In the genomic region with DNA sequence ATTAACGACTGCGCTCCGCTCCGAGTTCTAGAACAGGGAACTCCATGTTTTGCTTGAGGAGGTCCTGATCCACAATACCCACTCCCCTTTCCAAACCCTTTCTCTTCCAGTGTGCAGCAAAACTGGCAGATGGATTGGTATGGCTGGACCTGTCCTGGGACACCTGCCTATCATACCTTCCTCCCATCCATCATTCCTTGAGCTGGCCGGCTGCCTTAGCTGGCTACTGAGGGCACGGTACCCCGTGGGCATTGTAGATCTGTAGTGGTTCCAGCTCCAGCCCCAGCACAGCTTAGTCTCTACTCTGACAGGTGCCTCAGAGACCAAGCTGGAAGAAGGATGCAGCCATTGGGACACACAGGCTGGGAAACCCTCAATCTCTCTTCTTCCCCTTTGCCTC, we compare ENCODE assay signal across 10 mouse cellular contexts. TPM values are rescaled to one million over a fixed set of nuclear protein-coding genes. Genes with fewer than 3 reads are reported as not detected.
DNase-seq lines count a peak whose midpoint lies in the region; ATAC-seq and TF ChIP-seq lines count a peak whose summit lies in the region.
"Had no signal": no experiment of that assay in that cellular context is flagged by ENCODE, and none has a peak within 500 bp of the region (broad histone marks: within the 10 kb centered on the region; RNA-seq: fewer than 3 reads in every experiment).

No protein-coding gene starts in this region.

- peaks cover 28% of the 10 kb centered on the region for H3K4me1 ChIP-seq in heart, postnatal 0 days (ENCODE audit: control insufficient read depth, insufficient read depth)
- peaks cover 38% of the 10 kb centered on the region for H3K4me1 ChIP-seq in embryonic facial prominence, embryonic 12.5 days
- H3K4me1 ChIP-seq in hindbrain, embryonic 16.5 days (ENCODE audit: control insufficient read depth, insufficient read depth, low read depth, low read length) = peaks cover 18% of the 10 kb centered on the region
- peaks cover 30% of the 10 kb centered on the region for H3K4me1 ChIP-seq in midbrain, embryonic 16.5 days (ENCODE audit: control insufficient read depth, insufficient read depth, low read length)

- H3K27me3 ChIP-seq in heart, postnatal 0 days (ENCODE audit: control insufficient read depth, insufficient read depth, low read length) = no peaks in the 10 kb centered on the region; the same call in 1 of the 2 replicates
- H3K27me3 ChIP-seq in embryonic facial prominence, embryonic 12.5 days = peaks cover 20% of the 10 kb centered on the region
- H3K27me3 ChIP-seq in hindbrain, embryonic 16.5 days (replicated peaks; ENCODE audit: control insufficient read depth, insufficient read depth, low read length) = no peaks in the 10 kb centered on the region
- peaks cover 3% of the 10 kb centered on the region; the same call in 1 of the 2 replicates for H3K27me3 ChIP-seq in midbrain, embryonic 16.5 days (ENCODE audit: control insufficient read depth, insufficient read depth, low read depth, low read length)

- intact Hi-C loops in gastrocnemius, postnatal 14 days (cut with DNase I; ENCODE audit: low total_unique reads) = no loop called here

- H3K36me3 ChIP-seq in heart, postnatal 0 days (replicated peaks; ENCODE audit: control insufficient read depth, insufficient read depth, low read length) = peaks cover 17% of the 10 kb centered on the region; the same call in 1 of the 2 replicates
- H3K36me3 ChIP-seq in embryonic facial prominence, embryonic 12.5 days = peaks cover 21% of the 10 kb centered on the region
- no peaks in the 10 kb centered on the region for H3K36me3 ChIP-seq in hindbrain, embryonic 16.5 days (ENCODE audit: control insufficient read depth, insufficient read depth, low read length)
- 0 out of 2 replicates have a peak, but pooled peaks cover 2% of the 10 kb centered on the region for H3K36me3 ChIP-seq in midbrain, embryonic 16.5 days (ENCODE audit: control insufficient read depth, insufficient read depth, low read length)

- peak overlapping the region; percentile 60; the same call in 1 of the 2 replicates for H3K4me3 ChIP-seq in heart, postnatal 0 days (ENCODE audit: low read depth, low read length)
- H3K4me3 ChIP-seq in embryonic facial prominence, embryonic 12.5 days = peak overlapping the region; percentile 66
- peak overlapping the region; percentile 51 for H3K4me3 ChIP-seq in hindbrain, embryonic 16.5 days (ENCODE audit: low read length)
- H3K4me3 ChIP-seq in midbrain, embryonic 16.5 days (ENCODE audit: low read depth, low read length) = peak overlapping the region; percentile 43

- WGBS in heart, postnatal 0 days = 47% methylated on average over 7 of the region's 7 CpGs
- WGBS in embryonic facial prominence, embryonic 12.5 days = 19% methylated on average over 7 of the region's 7 CpGs
- WGBS in hindbrain, embryonic 16.5 days = 27% methylated on average over 7 of the region's 7 CpGs
- 19% methylated on average over 7 of the region's 7 CpGs for WGBS in midbrain, embryonic 16.5 days

- no peak for ATAC-seq in heart, postnatal 0 days (ENCODE audit: insufficient read depth, low read depth)
- ATAC-seq in embryonic facial prominence, embryonic 12.5 days (ENCODE audit: insufficient number of reproducible peaks, insufficient read depth, low FRiP score, low TSS enrichment) = no peak
- no peak for ATAC-seq in hindbrain, embryonic 16.5 days
- no peak for ATAC-seq in midbrain, embryonic 16.5 days

- peak overlapping the region; percentile 98; the same call in 1 of the 2 replicates for H3K4me2 ChIP-seq in heart, postnatal 0 days (ENCODE audit: low read depth, low read length)
- H3K4me2 ChIP-seq in embryonic facial prominence, embryonic 12.5 days (replicated peaks) = peak overlapping the region; percentile 83
- peak overlapping the region; percentile 95 for H3K4me2 ChIP-seq in hindbrain, embryonic 16.5 days (ENCODE audit: low read length)
- H3K4me2 ChIP-seq in midbrain, embryonic 16.5 days (ENCODE audit: low read length) = peak overlapping the region; percentile 85

- TF ChIP-seq EP300 in heart, postnatal 0 days (IDR thresholded peaks at IDR 0.05; ENCODE audit: low read depth) = no peak

- H3K27ac ChIP-seq in heart, postnatal 0 days (ENCODE audit: low read depth) = no peak overlapping the region
- peak overlapping the region; percentile 80; the same call in 1 of the 2 replicates for H3K27ac ChIP-seq in embryonic facial prominence, embryonic 12.5 days
- H3K27ac ChIP-seq in hindbrain, embryonic 16.5 days (ENCODE audit: low read depth, low read length) = no peak overlapping the region
- H3K27ac ChIP-seq in midbrain, embryonic 16.5 days (ENCODE audit: low read length) = no peak overlapping the region
- H3K27ac ChIP-seq: macrophage had no signal

- TF ChIP-seq CTCF in heart, postnatal 0 days (IDR thresholded peaks at IDR 0.05; ENCODE audit: low read depth) = no peak

- H3K9ac ChIP-seq in heart, postnatal 0 days (replicated peaks; ENCODE audit: low read depth, low read length) = no peak overlapping the region
- peak overlapping the region; percentile 94 for H3K9ac ChIP-seq in embryonic facial prominence, embryonic 12.5 days
- H3K9ac ChIP-seq in hindbrain, embryonic 16.5 days (ENCODE audit: low read depth, low read length) = peak overlapping the region; percentile 48
- H3K9ac ChIP-seq in midbrain, embryonic 16.5 days (ENCODE audit: low read depth, low read length) = peak overlapping the region; percentile 42; the same call in 1 of the 2 replicates

- no peak for DNase-seq in heart, postnatal 0 days (ENCODE audit: low spot score)
- DNase-seq in heart, postnatal 4 days = no peak
- no peak for DNase-seq in adipocyte (ENCODE audit: low spot score)
- no peak for DNase-seq in gastrocnemius, postnatal 14 days
- DNase-seq in layer of hippocampus, postnatal 36 days = no peak

- no peaks in the 10 kb centered on the region for H3K9me3 ChIP-seq in heart, postnatal 0 days (replicated peaks; ENCODE audit: control insufficient read depth, low read length)
- no peaks in the 10 kb centered on the region for H3K9me3 ChIP-seq in embryonic facial prominence, embryonic 12.5 days
- no peaks in the 10 kb centered on the region for H3K9me3 ChIP-seq in hindbrain, embryonic 16.5 days (ENCODE audit: control insufficient read depth, low read length)
- H3K9me3 ChIP-seq in midbrain, embryonic 16.5 days (replicated peaks; ENCODE audit: control insufficient read depth, low read length, poor library complexity, severe bottlenecking) = no peaks in the 10 kb centered on the region

RNA-seq across cellular contexts. Expression of gene Chchd10, which starts 1.6 kb away (rescaled TPM):
- 1,554 and 1,749 TPM in 2 replicates for total RNA-seq in heart, postnatal 0 days (2014; rRNA removed; ENCODE audit: low replicate concordance)
- 1,293 and 1,345 TPM in 2 replicates for polyA plus RNA-seq in heart, postnatal 0 days (2015; fragmentation: Nextera tagmentation; extraction: Ambion mirVana)
- total RNA-seq in heart, postnatal 4 days (2021) = 100 to 1,000 TPM; 882 to 898 TPM
- polyA plus RNA-seq in embryonic facial prominence, embryonic 12.5 days (2016; fragmentation: Nextera tagmentation; extraction: Ambion mirVana) = 10.2 and 11.8 TPM in 2 replicates
- polyA plus RNA-seq in hindbrain, embryonic 16.5 days (2015; fragmentation: Nextera tagmentation; extraction: Ambion mirVana) = 167 and 218 TPM in 2 replicates
- 72.1 and 93.2 TPM in 2 replicates for polyA plus RNA-seq in midbrain, embryonic 16.5 days (2015; fragmentation: Nextera tagmentation; extraction: Ambion mirVana)
- total RNA-seq in gastrocnemius, postnatal 14 days (2021) = 1,000 to 10,000 TPM in 1 of 2 experiments, 100 to 1,000 TPM in 1; 861 to 1,001 TPM
- 100 to 1,000 TPM; 339 TPM for total RNA-seq in layer of hippocampus, postnatal 36 days (2021)

RNA-seq across cellular contexts. Expression of gene Mmp11, which starts 5.0 kb away (rescaled TPM):
- total RNA-seq in heart, postnatal 0 days (2014; rRNA removed; ENCODE audit: low replicate concordance) = 13.7 and 29.4 TPM in 2 replicates
- polyA plus RNA-seq in heart, postnatal 0 days (2015; fragmentation: Nextera tagmentation; extraction: Ambion mirVana) = 12.6 and 15.4 TPM in 2 replicates
- total RNA-seq in heart, postnatal 4 days (2021) = 10 to 100 TPM in 1 of 2 experiments, 1 to 10 TPM in 1; 10.0 to 12.7 TPM
- 110 and 112 TPM in 2 replicates for polyA plus RNA-seq in embryonic facial prominence, embryonic 12.5 days (2016; fragmentation: Nextera tagmentation; extraction: Ambion mirVana)
- polyA plus RNA-seq in hindbrain, embryonic 16.5 days (2015; fragmentation: Nextera tagmentation; extraction: Ambion mirVana) = 13.6 and 16.6 TPM in 2 replicates
- 13.3 and 14.6 TPM in 2 replicates for polyA plus RNA-seq in midbrain, embryonic 16.5 days (2015; fragmentation: Nextera tagmentation; extraction: Ambion mirVana)
- 1 to 10 TPM; 3.5 to 4.8 TPM for total RNA-seq in gastrocnemius, postnatal 14 days (2021)
- under 1 TPM; 0.81 to 0.95 TPM for total RNA-seq in layer of hippocampus, postnatal 36 days (2021)

RNA-seq across cellular contexts. Expression of gene Gm867, which starts 9.2 kb away (rescaled TPM):
- total RNA-seq in heart, postnatal 0 days (2014; rRNA removed; ENCODE audit: low replicate concordance) = not detected in 2 replicates
- polyA plus RNA-seq in heart, postnatal 0 days (2015; fragmentation: Nextera tagmentation; extraction: Ambion mirVana) = 0.31 and 0.32 TPM in 2 replicates
- total RNA-seq in heart, postnatal 4 days (2021) = not detected
- polyA plus RNA-seq in embryonic facial prominence, embryonic 12.5 days (2016; fragmentation: Nextera tagmentation; extraction: Ambion mirVana) = 0.31 and 0.37 TPM in 2 replicates
- 0.74 and 1.5 TPM in 2 replicates for polyA plus RNA-seq in hindbrain, embryonic 16.5 days (2015; fragmentation: Nextera tagmentation; extraction: Ambion mirVana)
- 0.92 and 1.0 TPM in 2 replicates for polyA plus RNA-seq in midbrain, embryonic 16.5 days (2015; fragmentation: Nextera tagmentation; extraction: Ambion mirVana)
- not detected for total RNA-seq in gastrocnemius, postnatal 14 days (2021)
- under 1 TPM in 1 of 2 experiments, not detected in 1; 0.52 TPM for total RNA-seq in layer of hippocampus, postnatal 36 days (2021)
- polyA plus RNA-seq: macrophage; small intestine, adult 2 months had no signal

RNA-seq across cellular contexts. Expression of gene Smarcb1, which starts 9.9 kb away (rescaled TPM):
- total RNA-seq in heart, postnatal 0 days (2014; rRNA removed; ENCODE audit: low replicate concordance) = 45.7 and 51.2 TPM in 2 replicates
- 63.9 and 65.7 TPM in 2 replicates for polyA plus RNA-seq in heart, postnatal 0 days (2015; fragmentation: Nextera tagmentation; extraction: Ambion mirVana)
- total RNA-seq in heart, postnatal 4 days (2021) = 10 to 100 TPM; 54.2 to 56.5 TPM
- 269 TPM in 2 replicates for polyA plus RNA-seq in embryonic facial prominence, embryonic 12.5 days (2016; fragmentation: Nextera tagmentation; extraction: Ambion mirVana)
- 252 TPM in 2 replicates for polyA plus RNA-seq in hindbrain, embryonic 16.5 days (2015; fragmentation: Nextera tagmentation; extraction: Ambion mirVana)
- 262 and 281 TPM in 2 replicates for polyA plus RNA-seq in midbrain, embryonic 16.5 days (2015; fragmentation: Nextera tagmentation; extraction: Ambion mirVana)
- total RNA-seq in gastrocnemius, postnatal 14 days (2021) = 10 to 100 TPM; 17.7 to 28.0 TPM
- total RNA-seq in layer of hippocampus, postnatal 36 days (2021) = 10 to 100 TPM; 81.4 to 86.0 TPM

RNA-seq across cellular contexts. Expression of gene Vpreb3, which starts 11.5 kb away (rescaled TPM):
- total RNA-seq in heart, postnatal 0 days (2014; rRNA removed; ENCODE audit: low replicate concordance) = 1.3 TPM in 1 of 2 replicates, not detected in the other
- polyA plus RNA-seq in heart, postnatal 0 days (2015; fragmentation: Nextera tagmentation; extraction: Ambion mirVana) = 0.22 and 0.73 TPM in 2 replicates
- total RNA-seq in heart, postnatal 4 days (2021) = not detected
- polyA plus RNA-seq in embryonic facial prominence, embryonic 12.5 days (2016; fragmentation: Nextera tagmentation; extraction: Ambion mirVana) = 0.56 and 0.79 TPM in 2 replicates
- polyA plus RNA-seq in hindbrain, embryonic 16.5 days (2015; fragmentation: Nextera tagmentation; extraction: Ambion mirVana) = 0.35 and 0.64 TPM in 2 replicates
- 0.84 and 1.5 TPM in 2 replicates for polyA plus RNA-seq in midbrain, embryonic 16.5 days (2015; fragmentation: Nextera tagmentation; extraction: Ambion mirVana)
- not detected for total RNA-seq in gastrocnemius, postnatal 14 days (2021)
- not detected for total RNA-seq in layer of hippocampus, postnatal 36 days (2021)
- polyA plus RNA-seq: macrophage had no signal
